Mouse (Mus musculus) E14TG2a.4 (cell line): ENCODE measurements around the gene Erp29.

ENCODE experiments used
- CTCF ChIP-seq: conservative IDR thresholded peaks from 2 replicates; pipeline ENCODE4 v1.5.1; 2014; ENCODE audit warnings: low read length
- POU5F1 ChIP-seq: IDR thresholded peaks from 2 replicates; pipeline ENCODE4 v1.6.1; 2014; ENCODE audit warnings: low read length, borderline replicate concordance

DNA sequence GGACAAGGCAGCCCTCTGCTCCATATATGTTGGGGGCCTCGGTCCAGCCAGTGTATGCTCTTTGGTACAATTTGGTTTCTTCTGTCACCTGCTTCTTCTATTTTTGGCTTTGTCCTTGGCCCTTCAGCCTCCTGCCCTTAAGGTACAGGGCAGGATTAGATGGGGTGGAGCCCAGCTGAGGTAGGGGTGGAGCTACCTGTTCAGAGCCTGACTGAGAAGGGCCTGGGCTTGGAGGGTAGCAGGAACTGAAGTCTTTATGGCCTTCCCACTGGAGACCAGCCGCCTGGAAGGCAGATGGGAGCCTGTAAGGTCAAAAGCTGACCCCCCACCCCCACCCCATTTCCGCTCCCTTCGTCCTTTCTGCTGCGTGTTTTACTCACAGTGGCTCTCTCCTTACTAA is 10.7 kb upstream of the Erp29 start:
- TF ChIP-seq CTCF (no peak), POU5F1 (no peak)
